Mouse (Mus musculus): ENCODE measurements around the gene Mib2.
"Not testable (repeated sequence)": the region's sequence is repeated elsewhere in the genome, so short reads cannot be mapped to it uniquely, and the experiment has no call there.

The Mib2 gene

GRCm38 (mm10) chr4:155670236-155670635, 1.2 kb upstream of the Mib2 start:
- DNase-seq (ENCODE audit: inconsistent ontology term) = not testable (repeated sequence)

GRCm38 (mm10) chr4:155669598-155670075, 639 bp upstream of the Mib2 start:
- no peak for DNase-seq (ENCODE audit: inconsistent ontology term)

- DNase-seq (ENCODE audit: inconsistent ontology term) = peak; percentile 7
These were observed 2.1 kb downstream of the Mib2 start for GRCm38 (mm10) chr4:155666903-155667302.

GRCm38 (mm10) chr4:155660641-155661040, 8.4 kb downstream of the Mib2 start:
- DNase-seq (ENCODE audit: inconsistent ontology term) = no peak

GRCm38 (mm10) chr4:155658961-155659360, 10.0 kb downstream of the Mib2 start:
- DNase-seq (ENCODE audit: inconsistent ontology term) = no peak

- DNase-seq (ENCODE audit: inconsistent ontology term) = no peak
These were observed 12.7 kb downstream of the Mib2 start for GRCm38 (mm10) chr4:155656214-155656751.

- peak; percentile 37 for DNase-seq (ENCODE audit: inconsistent ontology term)
These were observed 14.3 kb downstream of the Mib2 start for GRCm38 (mm10) chr4:155654456-155655298.

GRCm38 (mm10) chr4:155654183-155654455, 14.9 kb downstream of the Mib2 start:
- peak; percentile 37 for DNase-seq (ENCODE audit: inconsistent ontology term)

- DNase-seq (ENCODE audit: inconsistent ontology term) = peak; percentile 50
These were observed 15.4 kb downstream of the Mib2 start for GRCm38 (mm10) chr4:155653451-155654182.

- peak; percentile 72 for DNase-seq (ENCODE audit: inconsistent ontology term)
These were observed 15.9 kb downstream of the Mib2 start, which contains the start of gene Mmp23 for GRCm38 (mm10) chr4:155653086-155653450. Gene Mmp23 (minus strand): TSS chr4:155653384.

- DNase-seq (ENCODE audit: inconsistent ontology term) = no peak
These were observed 16.5 kb downstream of the Mib2 start for GRCm38 (mm10) chr4:155652283-155653085.

GRCm38 (mm10) chr4:155651553-155652269, 17.3 kb downstream of the Mib2 start:
- DNase-seq (ENCODE audit: inconsistent ontology term) = peak; percentile 84

GRCm38 (mm10) chr4:155649355-155649754, 19.6 kb downstream of the Mib2 start:
- no peak for DNase-seq (ENCODE audit: inconsistent ontology term)

- no peak for DNase-seq (ENCODE audit: inconsistent ontology term)
These were observed 23.3 kb downstream of the Mib2 start for GRCm38 (mm10) chr4:155645721-155646120.

- not testable (repeated sequence) for DNase-seq (ENCODE audit: inconsistent ontology term)
These were observed 23.7 kb downstream of the Mib2 start, which contains the start of gene Gm10563 for GRCm38 (mm10) chr4:155645308-155645707. Gene Gm10563 (minus strand): TSS chr4:155645408.

- no peak for DNase-seq (ENCODE audit: inconsistent ontology term)
These were observed 25.5 kb downstream of the Mib2 start for GRCm38 (mm10) chr4:155643531-155643930.

GRCm38 (mm10) chr4:155635766-155636499, 33.1 kb downstream of the Mib2 start:
- DNase-seq (ENCODE audit: inconsistent ontology term) = no peak

GRCm38 (mm10) chr4:155630267-155630666, 38.7 kb downstream of the Mib2 start:
- DNase-seq (ENCODE audit: inconsistent ontology term) = no peak

GRCm38 (mm10) chr4:155624338-155625291, 44.4 kb downstream of the Mib2 start, which contains the start of gene Cdk11b:
Gene Cdk11b (plus strand): TSS chr4:155624854.
- DNase-seq (ENCODE audit: inconsistent ontology term) = peak; percentile 96
